Mouse (Mus musculus): ENCODE measurements around the gene Pitx1. TPM values are rescaled to one million over a fixed set of nuclear protein-coding genes. Genes with fewer than 3 reads are reported as not detected.

Pitx1 gene
- polyA plus RNA-seq, 1 experiment from 2014 or later = 151 TPM

GRCm38 (mm10) chr13:55843700-55844099 is 7.7 kb upstream of the Pitx1 start:
- WGBS = 91% methylated on average over 1 of the region's 1 CpGs
- Histone ChIP-seq H3K9me3 (replicated peaks) (no peaks in the 10 kb centered on the region), H3K4me1 (peaks cover 56% of the 10 kb centered on the region), H3K27ac (no peak overlapping the region), H3K36me3 (no peaks in the 10 kb centered on the region), H3K4me3 (no peak overlapping the region), H3K27me3 (ENCODE audit: low read depth, poor library complexity, severe bottlenecking) (peaks cover 74% of the 10 kb centered on the region)
- DNase-seq (ENCODE audit: low spot score) = no peak

- H3K4me3 ChIP-seq = no peak overlapping the region
- no peaks in the 10 kb centered on the region for H3K9me3 ChIP-seq (replicated peaks)
- peak overlapping the region; percentile 58; the same call in 1 of the 2 replicates for H3K27ac ChIP-seq
- DNase-seq (ENCODE audit: low spot score) = no peak
- WGBS = 40% methylated on average over 14 of the region's 14 CpGs
- H3K36me3 ChIP-seq = no peaks in the 10 kb centered on the region
- peaks cover 78% of the 10 kb centered on the region for H3K27me3 ChIP-seq (ENCODE audit: low read depth, poor library complexity, severe bottlenecking)
- peaks cover 50% of the 10 kb centered on the region for H3K4me1 ChIP-seq
Measured at GRCm38 (mm10) chr13:55840223-55840622, 4.2 kb upstream of the Pitx1 start.

- H3K4me1 ChIP-seq = peaks cover 54% of the 10 kb centered on the region
Measured at GRCm38 (mm10) chr13:55836786-55837780, 1.1 kb upstream of the Pitx1 start.

GRCm38 (mm10) chr13:55835548-55836097 is 369 bp downstream of the Pitx1 start:
- peaks cover 100% of the 10 kb centered on the region for H3K27me3 ChIP-seq (ENCODE audit: low read depth, poor library complexity, severe bottlenecking)
- H3K27ac ChIP-seq = peak overlapping the region; percentile 90
- peak overlapping the region; percentile 56 for H3K4me3 ChIP-seq
- H3K4me1 ChIP-seq = peaks cover 52% of the 10 kb centered on the region
- DNase-seq (ENCODE audit: low spot score) = peak; percentile 75
- H3K9me3 ChIP-seq (replicated peaks) = no peaks in the 10 kb centered on the region
- 2% methylated on average over 33 of the region's 33 CpGs for WGBS
- no peaks in the 10 kb centered on the region for H3K36me3 ChIP-seq

More at GRCm38 (mm10) chr13:55836786-55837780, 1.1 kb upstream of the Pitx1 start:
- WGBS = under 1% methylated on average over 32 of the region's 32 CpGs
- peak; percentile 68 for DNase-seq (ENCODE audit: low spot score)
- Histone ChIP-seq H3K9me3 (replicated peaks) (no peaks in the 10 kb centered on the region), H3K4me3 (peak overlapping the region; percentile 56), H3K27ac (peak overlapping the region; percentile 90), H3K27me3 (ENCODE audit: low read depth, poor library complexity, severe bottlenecking) (peaks cover 100% of the 10 kb centered on the region), H3K36me3 (no peaks in the 10 kb centered on the region)

- no peak for DNase-seq (ENCODE audit: low spot score)
- Histone ChIP-seq H3K27ac (peak overlapping the region; percentile 90), H3K4me3 (peak overlapping the region; percentile 56), H3K9me3 (replicated peaks) (no peaks in the 10 kb centered on the region), H3K4me1 (peaks cover 52% of the 10 kb centered on the region), H3K36me3 (no peaks in the 10 kb centered on the region), H3K27me3 (ENCODE audit: low read depth, poor library complexity, severe bottlenecking) (peaks cover 100% of the 10 kb centered on the region)
- 5% methylated on average over 5 of the region's 5 CpGs for WGBS
Measured at GRCm38 (mm10) chr13:55834667-55835066, 1.3 kb downstream of the Pitx1 start.

GRCm38 (mm10) chr13:55833921-55834320 is 2.1 kb downstream of the Pitx1 start:
- H3K27ac ChIP-seq = peak overlapping the region; percentile 90

GRCm38 (mm10) chr13:55832602-55833001 is 3.4 kb downstream of the Pitx1 start:
- H3K4me3 ChIP-seq = peak overlapping the region; percentile 56
- no peaks in the 10 kb centered on the region for H3K9me3 ChIP-seq (replicated peaks)
- no peak for DNase-seq (ENCODE audit: low spot score)
- peaks cover 100% of the 10 kb centered on the region for H3K27me3 ChIP-seq (ENCODE audit: low read depth, poor library complexity, severe bottlenecking)
- peaks cover 10% of the 10 kb centered on the region; the same call in 1 of the 2 replicates for H3K36me3 ChIP-seq
- peak overlapping the region; percentile 90 for H3K27ac ChIP-seq
- H3K4me1 ChIP-seq = peaks cover 59% of the 10 kb centered on the region
- 42% methylated on average over 1 of the region's 1 CpGs for WGBS

More at GRCm38 (mm10) chr13:55833921-55834320, 2.1 kb downstream of the Pitx1 start:
- H3K4me1 ChIP-seq = peaks cover 48% of the 10 kb centered on the region
- peak overlapping the region; percentile 56 for H3K4me3 ChIP-seq
- no peak for DNase-seq (ENCODE audit: low spot score)
- 8% methylated on average over 7 of the region's 7 CpGs for WGBS
- H3K36me3 ChIP-seq = no peaks in the 10 kb centered on the region; the same call in 1 of the 2 replicates
- H3K9me3 ChIP-seq (replicated peaks) = no peaks in the 10 kb centered on the region
- peaks cover 100% of the 10 kb centered on the region for H3K27me3 ChIP-seq (ENCODE audit: low read depth, poor library complexity, severe bottlenecking)

- peak overlapping the region; percentile 90 for H3K27ac ChIP-seq
- peak overlapping the region; percentile 56 for H3K4me3 ChIP-seq
- WGBS = 1% methylated on average over 25 of the region's 25 CpGs
- H3K9me3 ChIP-seq (replicated peaks) = no peaks in the 10 kb centered on the region
- H3K27me3 ChIP-seq (ENCODE audit: low read depth, poor library complexity, severe bottlenecking) = peaks cover 96% of the 10 kb centered on the region
- DNase-seq (ENCODE audit: low spot score) = peak; percentile 75
- H3K36me3 ChIP-seq = peaks cover 10% of the 10 kb centered on the region; the same call in 1 of the 2 replicates
- peaks cover 56% of the 10 kb centered on the region for H3K4me1 ChIP-seq
Measured at GRCm38 (mm10) chr13:55831722-55832160, 4.3 kb downstream of the Pitx1 start.

GRCm38 (mm10) chr13:55830833-55831721 is 4.9 kb downstream of the Pitx1 start:
- Histone ChIP-seq H3K4me1 (peaks cover 54% of the 10 kb centered on the region), H3K9me3 (replicated peaks) (no peaks in the 10 kb centered on the region), H3K36me3 (peaks cover 12% of the 10 kb centered on the region; the same call in 1 of the 2 replicates), H3K27me3 (ENCODE audit: low read depth, poor library complexity, severe bottlenecking) (peaks cover 94% of the 10 kb centered on the region), H3K4me3 (peak overlapping the region; percentile 56), H3K27ac (peak overlapping the region; percentile 90)
- peak; percentile 76 for DNase-seq (ENCODE audit: low spot score)
- under 1% methylated on average over 55 of the region's 82 CpGs for WGBS

GRCm38 (mm10) chr13:55830081-55830832 is 5.7 kb downstream of the Pitx1 start:
- peaks cover 55% of the 10 kb centered on the region for H3K4me1 ChIP-seq
- peak; percentile 81 for DNase-seq (ENCODE audit: low spot score)
- WGBS = under 1% methylated on average over 48 of the region's 48 CpGs
- peaks cover 16% of the 10 kb centered on the region; the same call in 1 of the 2 replicates for H3K36me3 ChIP-seq
- peak overlapping the region; percentile 56 for H3K4me3 ChIP-seq
- peak overlapping the region; percentile 90 for H3K27ac ChIP-seq
- H3K27me3 ChIP-seq (ENCODE audit: low read depth, poor library complexity, severe bottlenecking) = peaks cover 94% of the 10 kb centered on the region
- no peaks in the 10 kb centered on the region for H3K9me3 ChIP-seq (replicated peaks)

GRCm38 (mm10) chr13:55829018-55829655 is 6.9 kb downstream of the Pitx1 start:
- 1% methylated on average over 12 of the region's 12 CpGs for WGBS
- no peak for DNase-seq (ENCODE audit: low spot score)
- H3K27me3 ChIP-seq (ENCODE audit: low read depth, poor library complexity, severe bottlenecking) = peaks cover 94% of the 10 kb centered on the region
- peaks cover 66% of the 10 kb centered on the region for H3K4me1 ChIP-seq
- peak overlapping the region; percentile 56 for H3K4me3 ChIP-seq
- no peaks in the 10 kb centered on the region for H3K9me3 ChIP-seq (replicated peaks)
- peak overlapping the region; percentile 90 for H3K27ac ChIP-seq
- H3K36me3 ChIP-seq = peaks cover 20% of the 10 kb centered on the region; the same call in 1 of the 2 replicates
